Mouse (Mus musculus): ENCODE measurements around the gene Rsl24d1. TPM values are rescaled to one million over a fixed set of nuclear protein-coding genes. Genes with fewer than 3 reads are reported as not detected.
A peak's percentile ranks its signal among the peaks of the same experiment; 100 is the strongest.
"Not testable (repeated sequence)": the region's sequence is repeated elsewhere in the genome, so short reads cannot be mapped to it uniquely, and the experiment has no call there.

The Rsl24d1 gene
- polyA plus RNA-seq, 1 experiment = not detected

DNA sequence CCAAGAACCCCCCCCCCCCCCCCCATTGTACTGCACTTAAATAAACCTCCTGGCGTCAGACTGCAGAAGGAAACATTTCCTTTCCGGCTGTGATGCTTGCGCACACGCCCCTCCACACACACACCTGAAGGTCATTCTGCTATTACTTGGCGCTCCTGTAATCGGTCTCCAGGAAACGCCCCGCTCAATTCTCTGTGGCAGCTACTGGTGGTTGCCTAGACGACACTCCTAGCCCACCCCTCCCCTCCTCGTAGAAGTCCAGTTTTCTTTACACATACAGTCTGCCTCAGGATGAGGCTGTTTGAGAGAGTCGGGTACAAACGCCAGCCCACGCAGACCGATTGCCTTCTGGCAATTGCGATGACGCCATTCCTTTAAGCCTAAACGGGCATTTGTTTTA is 18.6 kb upstream of the Rsl24d1 start:
- H3K4me1 ChIP-seq (ENCODE audit: control insufficient read depth, insufficient read depth, low read length) = peaks cover 4% of the 10 kb centered on the region
- WGBS = 25% methylated on average over 17 of the region's 17 CpGs
- H3K4me3 ChIP-seq (ENCODE audit: insufficient read depth, low read depth, low read length) = peak overlapping the region; percentile 27
- TF ChIP-seq POLR2A (IDR thresholded peaks at IDR 0.05; ENCODE audit: insufficient read depth, low read depth, low read length) (no peak), CTCF (IDR thresholded peaks at IDR 0.05; ENCODE audit: insufficient read depth, low read depth, low read length) (no peak)
- no peak overlapping the region for H3K27ac ChIP-seq (ENCODE audit: insufficient read depth, low read depth, low read length)

DNA sequence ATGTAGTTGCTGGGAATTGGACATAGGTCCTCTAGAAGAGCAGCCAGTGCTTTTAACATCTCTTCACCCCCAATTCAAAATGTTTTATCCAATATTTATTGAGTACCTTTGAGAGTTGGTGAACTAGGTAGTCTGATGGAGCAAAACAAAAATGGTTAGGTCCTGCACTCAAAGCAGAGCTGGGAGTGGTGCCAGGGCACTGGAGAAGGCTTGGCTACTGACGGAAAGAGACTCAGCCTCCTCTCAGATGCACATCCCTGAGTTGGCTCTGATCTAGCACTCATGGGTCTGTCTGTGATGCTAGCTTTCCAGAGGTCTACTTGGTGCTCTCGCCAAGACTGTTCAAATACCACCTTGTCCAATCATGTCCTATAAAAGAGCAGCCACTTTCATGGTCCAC is 15.3 kb upstream of the Rsl24d1 start:
- Histone ChIP-seq H3K4me3 (ENCODE audit: insufficient read depth, low read depth, low read length) (no peak overlapping the region), H3K4me1 (ENCODE audit: control insufficient read depth, insufficient read depth, low read length) (peaks cover 4% of the 10 kb centered on the region), H3K27ac (ENCODE audit: insufficient read depth, low read depth, low read length) (no peak overlapping the region)
- WGBS = 73% methylated on average over 2 of the region's 2 CpGs
- TF ChIP-seq POLR2A (IDR thresholded peaks at IDR 0.05; ENCODE audit: insufficient read depth, low read depth, low read length) = no peak

DNA sequence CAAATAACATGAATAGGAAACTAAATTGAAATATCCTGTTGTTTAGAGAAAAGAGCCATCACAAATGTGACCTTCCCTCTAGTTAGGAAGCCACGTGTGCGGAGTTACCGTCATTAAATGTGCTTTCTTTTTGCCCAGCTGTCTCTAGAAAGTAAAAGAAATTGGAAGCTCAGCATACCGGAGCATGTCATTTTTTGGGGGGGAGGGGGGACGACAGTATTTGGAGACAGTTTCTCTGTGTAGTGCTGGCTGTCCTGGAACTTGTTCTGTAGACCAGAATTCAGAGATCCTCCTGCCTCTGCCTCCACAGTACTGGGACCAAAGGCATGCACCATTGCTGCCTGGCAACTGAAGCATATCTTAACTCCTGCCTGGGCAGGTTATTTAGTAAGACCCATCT is 11.7 kb upstream of the Rsl24d1 start, which contains the start of gene Khdc3:
Khdc3 (plus strand) TSS at position 301 of the 400 bp plus-strand sequence.
- Histone ChIP-seq H3K4me3 (ENCODE audit: insufficient read depth, low read depth, low read length) (no peak within 1 kb of the TSS), H3K4me1 (ENCODE audit: control insufficient read depth, insufficient read depth, low read length) (peaks cover 8% of the 10 kb centered on the region), H3K27ac (ENCODE audit: insufficient read depth, low read depth, low read length) (no peak within 1 kb of the TSS)
- TF ChIP-seq CTCF (IDR thresholded peaks at IDR 0.05; ENCODE audit: insufficient read depth, low read depth, low read length) (no peak), POLR2A (IDR thresholded peaks at IDR 0.05; ENCODE audit: insufficient read depth, low read depth, low read length) (no peak)
- WGBS = 79% methylated on average over 5 of the region's 5 CpGs

DNA sequence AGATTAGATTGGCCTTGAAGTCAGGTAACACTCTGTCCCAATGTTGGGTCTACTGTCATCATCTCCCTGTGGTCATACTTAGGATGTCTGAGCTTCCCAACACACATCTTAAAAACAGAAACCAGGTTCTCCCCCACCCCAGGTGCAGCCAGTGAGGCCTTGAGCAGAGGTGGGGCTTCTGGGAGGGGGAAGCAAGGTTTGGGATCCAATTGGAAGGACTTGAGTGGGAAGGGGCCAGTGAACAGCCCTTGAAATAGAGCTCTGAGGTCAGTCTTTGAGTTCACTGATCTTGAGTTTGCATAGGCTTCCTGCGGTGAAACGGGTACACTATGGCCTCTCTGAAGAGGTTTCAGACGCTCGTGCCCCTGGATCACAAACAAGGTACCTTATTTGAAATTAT is 11.0 kb upstream of the Rsl24d1 start, which contains the start of gene Gm20509:
Gm20509 (plus strand) TSS at position 290 of the 400 bp plus-strand sequence.
- Histone ChIP-seq H3K27ac (ENCODE audit: insufficient read depth, low read depth, low read length) (no peak within 1 kb of the TSS), H3K4me3 (ENCODE audit: insufficient read depth, low read depth, low read length) (peak within 1 kb of the TSS; percentile 28), H3K4me1 (ENCODE audit: control insufficient read depth, insufficient read depth, low read length) (peaks cover 8% of the 10 kb centered on the region)
- TF ChIP-seq POLR2A (IDR thresholded peaks at IDR 0.05; ENCODE audit: insufficient read depth, low read depth, low read length) = no peak
- TF ChIP-seq CTCF (IDR thresholded peaks at IDR 0.05; ENCODE audit: insufficient read depth, low read depth, low read length) = no peak
- WGBS = 96% methylated on average over 4 of the region's 4 CpGs

DNA sequence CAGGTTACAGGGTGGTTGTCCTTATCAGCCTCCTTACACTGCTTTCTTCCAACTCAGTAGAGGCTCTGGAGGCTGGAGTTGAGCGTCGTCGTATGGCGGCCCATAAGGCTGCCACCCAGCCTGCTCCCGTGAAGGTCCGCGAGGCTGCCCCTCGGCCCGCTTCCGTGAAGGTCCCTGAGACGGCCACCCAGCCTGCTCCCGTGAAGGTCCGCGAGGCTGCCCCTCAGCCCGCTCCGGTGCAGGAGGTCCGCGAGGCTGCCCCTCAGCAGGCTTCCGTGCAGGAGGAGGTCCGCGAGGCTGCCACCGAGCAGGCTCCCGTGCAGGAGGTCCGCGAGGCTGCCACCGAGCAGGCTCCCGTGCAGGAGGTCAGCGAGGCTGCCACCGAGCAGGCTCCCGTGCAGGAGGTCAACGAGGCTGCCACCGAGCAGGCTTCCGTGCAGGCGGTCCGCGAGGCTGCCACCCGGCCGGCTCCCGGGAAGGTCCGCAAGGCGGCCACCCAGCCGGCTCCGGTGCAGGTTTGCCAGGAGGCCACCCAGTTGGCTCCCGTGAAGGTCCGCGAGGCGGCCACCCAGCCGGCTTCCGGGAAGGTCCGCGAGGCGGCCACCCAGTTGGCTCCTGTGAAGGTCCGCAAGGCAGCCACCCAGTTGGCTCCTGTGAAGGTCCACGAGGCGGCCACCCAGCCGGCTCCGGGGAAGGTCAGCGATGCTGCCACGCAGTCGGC is 9.9 kb upstream of the Rsl24d1 start:
- WGBS = 6% methylated on average over 60 of the region's 60 CpGs
- no peak overlapping the region for H3K27ac ChIP-seq (ENCODE audit: insufficient read depth, low read depth, low read length)
- H3K4me1 ChIP-seq (ENCODE audit: control insufficient read depth, insufficient read depth, low read length) = peaks cover 8% of the 10 kb centered on the region
- peak overlapping the region; percentile 28 for H3K4me3 ChIP-seq (ENCODE audit: insufficient read depth, low read depth, low read length)
- TF ChIP-seq POLR2A (IDR thresholded peaks at IDR 0.05; ENCODE audit: insufficient read depth, low read depth, low read length) (no peak), CTCF (IDR thresholded peaks at IDR 0.05; ENCODE audit: insufficient read depth, low read depth, low read length) (no peak)

DNA sequence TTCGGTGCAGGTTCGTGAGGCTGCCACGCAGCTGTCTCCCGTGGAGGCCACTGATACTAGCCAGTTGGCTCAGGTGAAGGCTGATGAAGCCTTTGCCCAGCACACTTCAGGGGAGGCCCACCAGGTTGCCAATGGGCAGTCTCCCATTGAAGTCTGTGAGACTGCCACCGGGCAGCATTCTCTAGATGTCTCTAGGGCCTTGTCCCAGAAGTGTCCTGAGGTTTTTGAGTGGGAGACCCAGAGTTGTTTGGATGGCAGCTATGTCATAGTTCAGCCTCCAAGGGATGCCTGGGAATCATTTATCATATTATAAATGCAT is 9.4 kb upstream of the Rsl24d1 start:
- H3K4me1 ChIP-seq (ENCODE audit: control insufficient read depth, insufficient read depth, low read length) = peaks cover 8% of the 10 kb centered on the region
- H3K27ac ChIP-seq (ENCODE audit: insufficient read depth, low read depth, low read length) = no peak overlapping the region
- WGBS = 36% methylated on average over 5 of the region's 5 CpGs
- peak overlapping the region; percentile 28; the same call in 1 of the 2 replicates for H3K4me3 ChIP-seq (ENCODE audit: insufficient read depth, low read depth, low read length)
- TF ChIP-seq CTCF (IDR thresholded peaks at IDR 0.05; ENCODE audit: insufficient read depth, low read depth, low read length) (no peak), POLR2A (IDR thresholded peaks at IDR 0.05; ENCODE audit: insufficient read depth, low read depth, low read length) (no peak)

DNA sequence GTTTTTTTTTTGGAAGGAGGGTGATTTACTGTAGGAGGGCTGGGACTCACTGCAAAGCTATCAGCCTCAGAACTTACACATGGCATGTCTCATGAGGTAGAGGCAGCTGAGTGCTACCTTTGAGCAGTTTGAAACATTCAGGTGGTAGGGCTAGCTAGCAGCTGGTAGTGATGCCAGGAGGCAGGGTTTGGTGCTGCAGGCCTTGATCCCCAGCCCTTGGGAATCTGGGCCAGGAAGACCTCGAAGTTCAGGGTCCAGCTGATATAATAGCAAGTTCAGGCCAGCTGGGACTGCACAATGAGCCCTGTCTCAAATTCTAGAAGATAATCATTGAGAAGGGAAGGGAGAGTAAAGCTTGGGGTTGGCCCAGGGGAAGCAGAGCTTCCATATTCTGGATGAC is 8.1 kb upstream of the Rsl24d1 start:
- TF ChIP-seq CTCF (IDR thresholded peaks at IDR 0.05; ENCODE audit: insufficient read depth, low read depth, low read length) (no peak), POLR2A (IDR thresholded peaks at IDR 0.05; ENCODE audit: insufficient read depth, low read depth, low read length) (no peak)
- H3K4me3 ChIP-seq (ENCODE audit: insufficient read depth, low read depth, low read length) = no peak overlapping the region
- no peak overlapping the region for H3K27ac ChIP-seq (ENCODE audit: insufficient read depth, low read depth, low read length)
- WGBS = 50% methylated on average over 1 of the region's 1 CpGs
- H3K4me1 ChIP-seq (ENCODE audit: control insufficient read depth, insufficient read depth, low read length) = peaks cover 8% of the 10 kb centered on the region

DNA sequence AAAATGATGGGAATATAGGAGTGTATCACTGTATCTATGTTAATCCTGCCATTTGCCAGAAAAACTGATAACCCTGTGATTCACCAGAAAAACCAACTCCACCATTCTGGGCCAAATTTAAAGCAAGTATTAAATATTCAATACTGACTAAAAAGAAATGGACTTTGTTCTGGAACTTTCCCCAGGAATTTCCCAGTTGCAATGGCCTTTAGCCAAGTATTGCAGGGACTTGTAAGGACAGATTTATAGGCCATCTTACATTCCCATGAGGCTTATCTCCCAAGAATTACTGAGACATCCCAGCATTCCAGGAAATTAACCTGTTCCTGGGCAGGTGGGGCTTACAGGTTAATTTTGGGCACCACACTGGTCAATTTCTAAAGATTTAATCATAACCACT is 7.5 kb upstream of the Rsl24d1 start:
- Histone ChIP-seq H3K27ac (ENCODE audit: insufficient read depth, low read depth, low read length) (no peak overlapping the region), H3K4me1 (ENCODE audit: control insufficient read depth, insufficient read depth, low read length) (peaks cover 8% of the 10 kb centered on the region), H3K4me3 (ENCODE audit: insufficient read depth, low read depth, low read length) (no peak overlapping the region)
- TF ChIP-seq POLR2A (IDR thresholded peaks at IDR 0.05; ENCODE audit: insufficient read depth, low read depth, low read length) = no peak

DNA sequence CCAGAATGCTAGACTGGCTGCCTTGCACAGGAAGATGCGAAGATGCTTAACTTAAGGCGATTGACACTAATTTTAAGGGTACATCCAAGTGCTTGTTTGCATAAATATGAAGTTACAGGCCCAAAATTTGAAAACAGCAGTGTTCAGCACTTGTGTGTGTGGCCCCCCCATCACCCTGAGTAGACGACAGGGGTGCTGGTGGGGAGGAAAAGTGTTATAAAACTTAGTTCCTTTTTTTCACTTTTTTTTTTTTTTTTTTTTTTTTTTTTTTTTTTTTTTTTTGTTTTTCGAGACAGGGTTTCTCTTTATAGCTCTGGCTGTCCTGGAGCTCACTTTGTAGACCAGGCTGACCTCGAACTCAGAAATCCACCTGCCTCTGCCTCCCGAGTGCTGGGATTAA is 3.5 kb downstream of the Rsl24d1 start:
- WGBS = 92% methylated on average over 5 of the region's 6 CpGs
- H3K4me1 ChIP-seq (ENCODE audit: control insufficient read depth, insufficient read depth, low read length); H3K27ac ChIP-seq (ENCODE audit: insufficient read depth, low read depth, low read length); H3K4me3 ChIP-seq (ENCODE audit: insufficient read depth, low read depth, low read length): not testable (repeated sequence)

DNA sequence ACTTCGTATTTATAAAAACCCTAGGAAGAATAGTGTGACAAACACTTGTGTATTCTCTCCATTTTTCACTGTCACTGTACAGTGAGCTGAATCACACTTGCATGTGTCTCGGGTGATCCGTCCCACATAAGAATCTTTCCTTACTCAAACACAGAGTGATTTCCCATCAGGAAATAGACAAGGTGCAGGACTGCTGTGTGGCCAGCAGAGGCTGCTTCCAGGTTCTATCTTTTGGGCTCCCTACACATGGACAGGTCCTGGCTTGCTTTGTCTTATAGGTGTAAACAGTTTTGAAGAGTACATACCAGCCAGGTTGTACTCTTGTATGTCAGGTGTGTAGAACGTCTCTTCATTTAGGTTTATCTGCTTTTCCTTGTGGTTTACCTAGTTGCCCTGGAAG is 4.8 kb downstream of the Rsl24d1 start:
- WGBS = 88% methylated on average over 4 of the region's 4 CpGs
- Histone ChIP-seq H3K27ac (ENCODE audit: insufficient read depth, low read depth, low read length) (no peak overlapping the region), H3K4me3 (ENCODE audit: insufficient read depth, low read depth, low read length) (no peak overlapping the region), H3K4me1 (ENCODE audit: control insufficient read depth, insufficient read depth, low read length) (peaks cover 6% of the 10 kb centered on the region)
- TF ChIP-seq POLR2A (IDR thresholded peaks at IDR 0.05; ENCODE audit: insufficient read depth, low read depth, low read length) (no peak), CTCF (IDR thresholded peaks at IDR 0.05; ENCODE audit: insufficient read depth, low read depth, low read length) (no peak)

All from olfactory bulb, adult 2 months (tissue).